Mouse (Mus musculus): ENCODE measurements around the gene Srgap1. TPM values are rescaled to one million over a fixed set of nuclear protein-coding genes. Genes with fewer than 3 reads are reported as not detected.

Srgap1 gene
- not detected in 2 replicates for polyA plus RNA-seq (2012; ENCODE audit: insufficient read depth, insufficient read length, low replicate concordance, missing spikeins)

DNA sequence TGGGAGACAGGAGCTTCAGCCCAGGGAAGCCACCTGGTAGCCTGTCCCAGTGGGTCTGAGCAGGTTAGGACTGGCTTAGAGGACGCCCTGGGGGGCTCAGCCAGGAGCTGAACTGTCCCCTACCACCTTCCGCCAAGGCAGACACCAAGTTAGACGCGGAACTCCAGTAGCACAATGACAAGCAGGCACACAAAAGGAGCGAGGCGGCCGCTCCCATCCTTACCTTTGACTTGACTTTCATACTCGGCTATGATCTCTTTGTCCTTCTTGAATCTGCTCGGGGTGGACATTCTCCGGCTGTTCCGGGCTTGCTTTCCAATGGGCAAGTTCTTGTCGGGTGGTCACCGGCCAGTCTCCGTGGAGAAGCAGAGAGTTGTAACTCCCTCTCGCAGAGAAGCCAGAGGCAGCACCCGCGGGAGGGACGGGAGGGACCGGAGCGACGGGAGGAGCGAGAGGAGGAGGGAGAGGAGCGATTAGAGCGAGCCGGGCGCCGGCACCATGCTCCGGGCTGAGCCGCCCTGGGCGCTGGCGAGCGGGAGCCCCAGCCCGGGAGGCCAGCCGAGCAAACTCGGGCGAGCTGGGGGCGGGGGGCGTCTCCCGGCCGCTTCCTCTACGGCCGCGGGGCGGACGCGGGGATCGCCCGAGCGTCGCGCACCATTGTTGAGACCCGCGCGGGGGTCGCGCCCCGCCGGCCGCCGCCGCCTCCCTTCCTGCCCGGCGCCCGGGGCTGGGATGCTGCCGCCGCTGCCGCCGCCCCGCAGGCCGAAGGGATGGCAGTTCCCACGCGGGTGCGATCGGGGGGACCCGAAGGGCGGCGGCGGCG, at the start of gene Srgap1:
Gene Srgap1, minus strand, starts transcription at position 412 of the 823 bp plus-strand sequence.
- H3K4me3 ChIP-seq (ENCODE audit: insufficient read depth, low read depth, low read length), result peak within 1 kb of the TSS; percentile 66
- no peak within 1 kb of the TSS for H3K27ac ChIP-seq (ENCODE audit: insufficient read depth, low read depth, low read length)
- under 1% methylated on average over 76 of the region's 79 CpGs for WGBS
- TF ChIP-seq POLR2A (IDR thresholded peaks at IDR 0.05; ENCODE audit: insufficient read depth, low read depth, low read length) (no peak), CTCF (IDR thresholded peaks at IDR 0.05; ENCODE audit: insufficient read depth, low read depth, low read length) (no peak)
- peaks cover 9% of the 10 kb centered on the region; the same call in 1 of the 2 replicates for H3K4me1 ChIP-seq (ENCODE audit: control insufficient read depth, insufficient read depth, low read length)

DNA sequence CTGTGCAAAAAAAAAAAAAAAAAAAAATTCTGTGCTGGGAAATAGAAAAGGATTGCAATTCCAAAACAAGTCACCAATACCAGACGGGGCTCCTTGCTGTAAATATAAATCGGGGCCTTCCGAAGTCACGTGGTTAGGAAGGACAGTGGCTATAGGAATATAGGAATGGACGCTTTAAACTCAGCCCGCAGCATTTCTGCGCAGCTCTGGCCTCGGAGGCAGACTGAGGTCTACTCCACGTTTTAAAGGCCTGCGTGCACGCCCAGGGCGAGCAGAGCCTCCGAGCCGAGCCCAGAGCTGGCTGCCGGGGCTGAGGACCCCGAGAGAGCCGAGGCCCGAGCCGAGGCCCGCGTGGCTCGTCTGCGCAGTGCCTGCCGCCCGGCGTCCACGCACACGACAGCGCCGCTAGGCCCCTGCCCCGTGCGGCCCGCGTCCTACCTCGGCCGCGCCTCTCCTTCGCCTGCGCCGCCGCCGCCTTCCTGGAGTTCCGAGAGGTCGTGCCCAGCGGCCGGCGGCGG, 49.4 kb upstream of the Srgap1 start:
- peaks cover 4% of the 10 kb centered on the region; the same call in 1 of the 2 replicates for H3K4me1 ChIP-seq (ENCODE audit: control insufficient read depth, insufficient read depth, low read length)
- peak overlapping the region; percentile 69 for H3K4me3 ChIP-seq (ENCODE audit: insufficient read depth, low read depth, low read length)
- peak overlapping the region; percentile 37 for H3K27ac ChIP-seq (ENCODE audit: insufficient read depth, low read depth, low read length)
- WGBS, result 0% methylated on average over 48 of the region's 48 CpGs
- TF ChIP-seq CTCF (IDR thresholded peaks at IDR 0.05; ENCODE audit: insufficient read depth, low read depth, low read length), result no peak; the same call in 1 of the 2 replicates
- no peak for TF ChIP-seq POLR2A (IDR thresholded peaks at IDR 0.05; ENCODE audit: insufficient read depth, low read depth, low read length)

DNA sequence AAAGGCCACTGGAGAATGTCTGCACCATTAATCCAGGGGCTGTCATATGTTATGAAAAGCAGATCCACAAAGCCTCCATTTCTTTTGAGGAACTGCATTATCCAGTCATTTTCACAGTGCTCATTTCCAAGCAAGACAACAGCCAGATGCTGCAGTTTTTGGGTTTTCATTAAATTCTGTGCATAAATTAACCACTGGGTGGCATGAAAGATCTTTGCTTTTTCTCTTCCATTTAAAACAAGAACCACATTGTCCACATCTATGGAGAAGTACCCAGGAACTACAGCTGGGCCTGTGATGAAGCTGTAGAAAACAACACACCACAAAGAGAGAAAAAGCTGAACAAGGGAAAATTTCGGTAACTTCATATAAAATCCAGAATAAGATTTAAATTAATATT, 43.4 kb upstream of the Srgap1 start:
- H3K4me1 ChIP-seq (ENCODE audit: control insufficient read depth, insufficient read depth, low read length), result no peaks in the 10 kb centered on the region
- H3K27ac ChIP-seq (ENCODE audit: insufficient read depth, low read depth, low read length), result no peak overlapping the region
- no peak overlapping the region for H3K4me3 ChIP-seq (ENCODE audit: insufficient read depth, low read depth, low read length)
- 84% methylated on average over 1 of the region's 1 CpGs for WGBS
- TF ChIP-seq POLR2A (IDR thresholded peaks at IDR 0.05; ENCODE audit: insufficient read depth, low read depth, low read length), result no peak
- no peak for TF ChIP-seq CTCF (IDR thresholded peaks at IDR 0.05; ENCODE audit: insufficient read depth, low read depth, low read length)

DNA sequence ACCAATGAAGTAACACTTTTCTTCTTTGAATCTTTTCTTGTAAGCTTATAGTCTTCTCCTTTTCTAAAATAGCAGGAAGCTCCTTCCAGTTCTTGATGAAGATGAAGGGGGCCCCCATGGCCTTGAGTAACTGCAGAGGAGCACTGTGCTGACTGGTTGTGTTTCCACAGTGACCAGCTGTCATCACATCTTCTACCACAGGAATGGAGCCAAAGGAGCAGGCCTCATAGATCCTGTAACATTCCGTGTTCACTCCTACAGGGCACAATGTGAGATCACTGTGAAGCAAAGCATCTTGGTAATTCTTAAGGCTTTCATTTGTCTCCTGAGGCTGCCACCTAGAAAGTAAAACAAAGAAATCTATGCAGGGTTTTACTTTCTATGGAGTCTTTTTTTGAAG, 34.2 kb upstream of the Srgap1 start:
- WGBS, result 95% methylated on average over 1 of the region's 1 CpGs
- H3K27ac ChIP-seq (ENCODE audit: insufficient read depth, low read depth, low read length), result no peak overlapping the region
- no peak for TF ChIP-seq POLR2A (IDR thresholded peaks at IDR 0.05; ENCODE audit: insufficient read depth, low read depth, low read length)
- TF ChIP-seq CTCF (IDR thresholded peaks at IDR 0.05; ENCODE audit: insufficient read depth, low read depth, low read length), result no peak
- no peak overlapping the region for H3K4me3 ChIP-seq (ENCODE audit: insufficient read depth, low read depth, low read length)
- H3K4me1 ChIP-seq (ENCODE audit: control insufficient read depth, insufficient read depth, low read length), result no peaks in the 10 kb centered on the region

DNA sequence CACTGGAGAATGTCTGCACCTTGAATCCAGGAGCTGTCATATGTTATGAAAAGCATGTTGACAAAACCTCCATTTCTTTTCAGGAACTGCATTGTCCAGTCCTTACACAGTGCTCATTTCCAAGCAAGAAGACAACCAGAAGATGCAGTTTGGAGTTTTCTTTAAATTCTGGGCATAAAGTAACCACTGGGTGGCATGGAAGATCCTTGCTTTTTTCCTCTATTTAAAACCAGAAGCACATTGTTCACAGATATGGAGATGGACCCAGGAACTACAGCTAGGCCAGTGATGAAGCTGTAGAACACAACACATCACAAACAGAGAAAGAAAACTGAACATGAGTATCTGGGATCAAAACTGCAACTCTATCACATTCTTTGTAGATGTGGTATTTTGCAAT, 22.0 kb upstream of the Srgap1 start:
- TF ChIP-seq POLR2A (IDR thresholded peaks at IDR 0.05; ENCODE audit: insufficient read depth, low read depth, low read length) (no peak), CTCF (IDR thresholded peaks at IDR 0.05; ENCODE audit: insufficient read depth, low read depth, low read length) (no peak)
- Histone ChIP-seq H3K4me1 (ENCODE audit: control insufficient read depth, insufficient read depth, low read length) (no peaks in the 10 kb centered on the region), H3K4me3 (ENCODE audit: insufficient read depth, low read depth, low read length) (no peak overlapping the region), H3K27ac (ENCODE audit: insufficient read depth, low read depth, low read length) (no peak overlapping the region)

DNA sequence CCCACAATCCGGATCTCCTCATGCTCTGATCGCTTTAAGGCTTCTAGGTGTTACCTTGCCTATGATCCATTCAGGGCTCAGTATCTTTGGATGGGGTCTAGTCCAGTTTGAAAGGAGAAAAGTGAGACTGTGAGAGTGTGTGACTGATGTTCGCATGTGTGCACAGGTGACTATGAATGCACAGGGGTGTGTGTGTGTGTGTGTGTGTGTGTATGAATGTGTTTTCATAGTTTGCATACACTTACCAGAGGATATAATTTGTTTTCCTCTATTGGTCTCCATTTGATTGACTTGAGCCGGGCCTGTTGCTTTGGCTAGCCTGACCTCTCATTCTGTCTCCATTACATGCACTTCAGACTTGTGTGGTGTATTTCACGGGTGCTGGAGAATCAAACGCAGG, 8.7 kb upstream of the Srgap1 start:
- whole genome bisulfite sequencing, result 96% methylated on average over 6 of the region's 6 CpGs
- Histone ChIP-seq H3K27ac (ENCODE audit: insufficient read depth, low read depth, low read length) (no peak overlapping the region), H3K4me3 (ENCODE audit: insufficient read depth, low read depth, low read length) (no peak overlapping the region), H3K4me1 (ENCODE audit: control insufficient read depth, insufficient read depth, low read length) (no peaks in the 10 kb centered on the region)
- TF ChIP-seq CTCF (IDR thresholded peaks at IDR 0.05; ENCODE audit: insufficient read depth, low read depth, low read length) (no peak), POLR2A (IDR thresholded peaks at IDR 0.05; ENCODE audit: insufficient read depth, low read depth, low read length) (no peak)

DNA sequence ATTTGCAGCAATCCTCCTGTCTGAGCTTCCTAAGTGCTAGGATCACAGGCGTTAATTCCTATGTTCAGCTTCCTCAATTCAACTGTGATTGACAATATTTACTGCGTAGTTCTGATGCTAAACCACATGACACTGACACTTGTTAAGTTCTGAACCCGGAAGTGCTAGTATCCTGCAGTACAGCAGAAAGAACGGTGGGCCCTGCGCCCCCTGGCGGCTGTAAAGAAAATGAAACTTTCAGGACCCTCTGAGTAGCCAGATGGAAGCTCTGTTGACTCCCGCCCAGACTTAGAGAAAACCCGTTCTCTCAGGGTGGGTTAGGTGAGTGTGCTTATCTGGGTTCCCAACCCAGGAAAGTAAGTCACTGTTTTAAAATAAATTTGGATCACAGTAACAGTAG, 7.4 kb upstream of the Srgap1 start:
- H3K4me1 ChIP-seq (ENCODE audit: control insufficient read depth, insufficient read depth, low read length), result no peaks in the 10 kb centered on the region
- WGBS, result 13% methylated on average over 8 of the region's 8 CpGs
- H3K4me3 ChIP-seq (ENCODE audit: insufficient read depth, low read depth, low read length), result no peak overlapping the region
- H3K27ac ChIP-seq (ENCODE audit: insufficient read depth, low read depth, low read length), result no peak overlapping the region
- TF ChIP-seq CTCF (IDR thresholded peaks at IDR 0.05; ENCODE audit: insufficient read depth, low read depth, low read length), result peak; percentile 53; the same call in 1 of the 2 replicates
- TF ChIP-seq POLR2A (IDR thresholded peaks at IDR 0.05; ENCODE audit: insufficient read depth, low read depth, low read length), result no peak

DNA sequence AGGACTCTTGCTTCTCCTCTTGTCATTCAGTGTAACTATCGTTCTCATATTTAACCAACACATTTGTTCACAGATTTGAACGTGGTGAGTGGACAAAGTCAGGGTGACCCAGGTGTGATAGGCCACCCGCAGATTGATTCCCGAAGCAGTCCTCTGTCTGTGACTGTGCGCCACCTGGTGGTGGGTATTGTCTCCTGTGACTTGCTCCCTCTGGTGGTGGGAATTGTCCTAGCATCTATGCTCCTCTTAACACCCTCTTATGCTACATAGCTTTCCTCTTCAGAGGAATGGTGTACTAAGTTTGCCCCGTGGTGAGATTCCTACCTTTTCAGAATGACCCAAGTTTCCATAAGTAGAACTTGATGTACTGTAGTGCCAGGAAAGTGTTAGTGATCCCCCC, 4.7 kb upstream of the Srgap1 start:
- peak; percentile 99 for TF ChIP-seq CTCF (IDR thresholded peaks at IDR 0.05; ENCODE audit: insufficient read depth, low read depth, low read length)
- TF ChIP-seq POLR2A (IDR thresholded peaks at IDR 0.05; ENCODE audit: insufficient read depth, low read depth, low read length), result no peak
- Histone ChIP-seq H3K4me3 (ENCODE audit: insufficient read depth, low read depth, low read length) (no peak overlapping the region), H3K27ac (ENCODE audit: insufficient read depth, low read depth, low read length) (no peak overlapping the region), H3K4me1 (ENCODE audit: control insufficient read depth, insufficient read depth, low read length) (peaks cover 3% of the 10 kb centered on the region; the same call in 1 of the 2 replicates)
- 21% methylated on average over 6 of the region's 6 CpGs for WGBS

DNA sequence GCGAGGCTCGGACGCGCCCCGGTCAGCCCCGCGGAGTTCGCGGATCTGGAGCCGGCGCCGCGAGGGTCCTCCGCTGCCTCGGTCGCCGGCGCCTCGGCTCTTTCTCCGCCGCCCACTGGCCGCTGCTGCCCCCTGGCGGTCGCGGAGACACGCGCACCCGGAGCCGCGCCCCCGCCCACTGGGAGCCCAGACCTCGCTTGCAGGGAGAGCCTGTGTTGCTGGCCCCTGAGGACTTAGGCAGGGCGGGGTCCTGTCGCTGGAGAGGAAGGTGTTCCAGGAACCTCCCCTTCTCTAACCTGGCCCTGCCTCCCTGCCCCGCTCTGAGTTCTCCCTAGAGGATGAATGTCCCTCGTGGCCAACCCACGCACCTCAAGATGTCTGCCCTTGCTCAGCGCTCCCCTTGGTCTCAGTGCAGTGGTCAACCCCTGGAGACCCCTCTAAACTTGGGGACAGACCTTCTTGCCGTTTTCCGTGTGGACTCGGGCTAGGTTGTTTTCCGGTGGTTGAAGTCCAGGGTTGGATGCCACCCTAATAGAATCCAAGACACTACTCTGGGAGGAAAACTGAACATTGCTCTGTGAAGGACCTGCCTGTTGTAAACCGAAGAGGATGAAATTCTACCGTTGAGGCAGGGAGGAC, 731 bp upstream of the Srgap1 start:
- WGBS, result 13% methylated on average over 44 of the region's 44 CpGs
- no peak for TF ChIP-seq POLR2A (IDR thresholded peaks at IDR 0.05; ENCODE audit: insufficient read depth, low read depth, low read length)
- peak; percentile 92 for TF ChIP-seq CTCF (IDR thresholded peaks at IDR 0.05; ENCODE audit: insufficient read depth, low read depth, low read length)
- Histone ChIP-seq H3K27ac (ENCODE audit: insufficient read depth, low read depth, low read length) (no peak overlapping the region), H3K4me1 (ENCODE audit: control insufficient read depth, insufficient read depth, low read length) (peaks cover 9% of the 10 kb centered on the region; the same call in 1 of the 2 replicates), H3K4me3 (ENCODE audit: insufficient read depth, low read depth, low read length) (peak overlapping the region; percentile 66)

All from olfactory bulb, adult 2 months (tissue).